In genomic region chr7:84805224-84805623, GRCm38 (mm10) we compare ENCODE assay signal across 12 mouse cellular contexts. TPM values are rescaled to one million over a fixed set of nuclear protein-coding genes. Genes with fewer than 3 reads are reported as not detected.
DNase-seq lines count a peak whose midpoint lies in the region; ATAC-seq and TF ChIP-seq lines count a peak whose summit lies in the region.
"Had no signal": no experiment of that assay in that cellular context is flagged by ENCODE, and none has a peak within 500 bp of the region (broad histone marks: within the 10 kb centered on the region; RNA-seq: fewer than 3 reads in every experiment).

No protein-coding gene starts in this region.

- peak; percentile 37 for TF ChIP-seq CTCF in Patski (IDR thresholded peaks at IDR 0.05)

- no peak for ATAC-seq in embryonic facial prominence, embryonic 11.5 days (replicated peaks; ENCODE audit: insufficient number of reproducible peaks, low FRiP score, low TSS enrichment, low read depth)
- ATAC-seq in Patski, result peak; percentile 57
- ATAC-seq in megakaryocyte, adult 5-6 weeks (ENCODE audit: poor library complexity, severe bottlenecking), result no peak
- ATAC-seq in forebrain, embryonic 16.5 days, result no peak

- H3K27me3 ChIP-seq in embryonic facial prominence, embryonic 11.5 days (ENCODE audit: control insufficient read depth, insufficient read depth, low read length), result no peaks in the 10 kb centered on the region
- H3K27me3 ChIP-seq in embryonic facial prominence, embryonic 10.5 days (replicated peaks; ENCODE audit: low read depth, poor library complexity, severe bottlenecking), result no peaks in the 10 kb centered on the region
- H3K27me3 ChIP-seq in Patski, result no peaks in the 10 kb centered on the region
- H3K27me3 ChIP-seq in forebrain, embryonic 16.5 days (replicated peaks; ENCODE audit: control insufficient read depth, insufficient read depth, low read length), result no peaks in the 10 kb centered on the region
- H3K27me3 ChIP-seq: stomach, embryonic 15.5 days had no signal

- H3K9ac ChIP-seq in embryonic facial prominence, embryonic 11.5 days (replicated peaks; ENCODE audit: low read length), result no peak overlapping the region
- H3K9ac ChIP-seq in forebrain, embryonic 16.5 days (replicated peaks; ENCODE audit: low read depth, low read length), result no peak overlapping the region
- H3K9ac ChIP-seq: stomach, embryonic 15.5 days had no signal

- CTCF ChIA-PET in Patski (lab: Charles Lee), result interaction anchor here (1.1 kb wide), 1 partner anchor 449 kb away, joined by 3 read pairs; no protein-coding TSS in a partner anchor

- in situ Hi-C loops in Patski (cut with MboI; ENCODE audit: low pct_unique_long_range_greater_than_20kb), result loop anchor here (10.0 kb wide), 1 partner anchor 80 kb away; no protein-coding TSS in a partner anchor

- H3K4me3 ChIP-seq in embryonic facial prominence, embryonic 11.5 days (ENCODE audit: low read depth, low read length), result no peak overlapping the region
- no peak overlapping the region for H3K4me3 ChIP-seq in embryonic facial prominence, embryonic 10.5 days
- no peak overlapping the region for H3K4me3 ChIP-seq in forebrain, embryonic 16.5 days (replicated peaks; ENCODE audit: low read length)
- H3K4me3 ChIP-seq: stomach, embryonic 15.5 days had no signal

- H3K36me3 ChIP-seq in embryonic facial prominence, embryonic 11.5 days (replicated peaks; ENCODE audit: control insufficient read depth, insufficient read depth, low read depth, low read length), result no peaks in the 10 kb centered on the region
- H3K36me3 ChIP-seq in embryonic facial prominence, embryonic 10.5 days (replicated peaks), result no peaks in the 10 kb centered on the region
- no peaks in the 10 kb centered on the region for H3K36me3 ChIP-seq in forebrain, embryonic 16.5 days (ENCODE audit: control insufficient read depth, insufficient read depth)
- H3K36me3 ChIP-seq: G1E; stomach, embryonic 15.5 days had no signal

- intact Hi-C loops in left cerebral cortex, postnatal 25 days (cut with DNase I), result no loop called here

- no peaks in the 10 kb centered on the region for H3K9me3 ChIP-seq in embryonic facial prominence, embryonic 11.5 days (replicated peaks; ENCODE audit: control insufficient read depth, low read length)
- H3K9me3 ChIP-seq in embryonic facial prominence, embryonic 10.5 days, result no peaks in the 10 kb centered on the region
- H3K9me3 ChIP-seq in forebrain, embryonic 16.5 days (ENCODE audit: control insufficient read depth, low read length), result no peaks in the 10 kb centered on the region
- H3K9me3 ChIP-seq: G1E; stomach, embryonic 15.5 days had no signal

- no peak overlapping the region for H3K4me2 ChIP-seq in embryonic facial prominence, embryonic 11.5 days (ENCODE audit: low read depth, low read length)
- H3K4me2 ChIP-seq in forebrain, embryonic 16.5 days (ENCODE audit: low read length), result no peak overlapping the region
- H3K4me2 ChIP-seq: stomach, embryonic 15.5 days had no signal

- H3K4me1 ChIP-seq in embryonic facial prominence, embryonic 11.5 days (ENCODE audit: control insufficient read depth, insufficient read depth, low read length), result no peaks in the 10 kb centered on the region
- no peaks in the 10 kb centered on the region for H3K4me1 ChIP-seq in embryonic facial prominence, embryonic 10.5 days
- no peaks in the 10 kb centered on the region for H3K4me1 ChIP-seq in forebrain, embryonic 16.5 days (replicated peaks; ENCODE audit: control insufficient read depth, insufficient read depth, low read length)
- H3K4me1 ChIP-seq: stomach, embryonic 15.5 days had no signal

- peak; percentile 5 for DNase-seq in embryonic facial prominence, embryonic 11.5 days (ENCODE audit: low spot score)
- no peak for DNase-seq in embryonic facial prominence, embryonic 10.5 days (ENCODE audit: low spot score)
- DNase-seq in left cerebral cortex, postnatal 25 days (ENCODE audit: low spot score in 2 of 2), result peak; percentile 28 to 29
- no peak for DNase-seq in left cerebral cortex, adult 11 months (ENCODE audit: low spot score)
- no peak for DNase-seq in Patski (ENCODE audit: low read depth, low spot score)
- DNase-seq in layer of hippocampus, adult 9-11 months, result peak; percentile 13
- DNase-seq: cerebellum, adult 9-11 months had no signal

- 34% methylated on average over 1 of the region's 1 CpGs for WGBS in embryonic facial prominence, embryonic 11.5 days
- WGBS in embryonic facial prominence, embryonic 10.5 days, result 36% methylated on average over 1 of the region's 1 CpGs
- WGBS in forebrain, embryonic 16.5 days, result 37% methylated on average over 1 of the region's 1 CpGs

- POLR2A ChIA-PET in Patski (lab: Charles Lee), result no interaction called here

- H3K27ac ChIP-seq in embryonic facial prominence, embryonic 11.5 days (replicated peaks; ENCODE audit: low read depth, low read length), result no peak overlapping the region
- H3K27ac ChIP-seq in embryonic facial prominence, embryonic 10.5 days (replicated peaks), result no peak overlapping the region
- H3K27ac ChIP-seq in forebrain, embryonic 16.5 days (ENCODE audit: low read length), result no peak overlapping the region
- H3K27ac ChIP-seq: stomach, embryonic 15.5 days had no signal

RNA-seq across cellular contexts. Expression of gene Olfr291, which starts 48.1 kb away (rescaled TPM):
- polyA plus RNA-seq in embryonic facial prominence, embryonic 11.5 days (2014; fragmentation: Nextera tagmentation; extraction: Ambion mirVana), result not detected in 2 replicates
- not detected in 2 replicates for polyA plus RNA-seq in embryonic facial prominence, embryonic 10.5 days (2016; fragmentation: Nextera tagmentation; extraction: Ambion mirVana)
- not detected for total RNA-seq in left cerebral cortex, postnatal 25 days (2021)
- not detected for polyA plus RNA-seq in Patski (2021)
- not detected in 2 replicates for total RNA-seq in megakaryocyte, adult 5-6 weeks (2015)
- total RNA-seq in megakaryocyte, adult 5-6 weeks (2017), result not detected in 2 replicates
- polyA plus RNA-seq in forebrain, embryonic 16.5 days (2015; fragmentation: Nextera tagmentation; extraction: Ambion mirVana), result not detected in 2 replicates
- polyA plus RNA-seq: G1E; limb, embryonic 11.5 days; stomach, embryonic 15.5 days had no signal

Comparison
In these comparisons a context has a peak if more than half of its experiments do, and no peak if none do; other contexts are left out.
1. DNase-seq: peak in embryonic facial prominence, embryonic 11.5 days (single experiment), left cerebral cortex, postnatal 25 days (2 of 2) and layer of hippocampus, adult 9-11 months (single experiment); none in embryonic facial prominence, embryonic 10.5 days (single experiment), left cerebral cortex, adult 11 months (single experiment) and Patski (single experiment).